Comparison of ENCODE assay signal across 1 mouse cellular context in the genomic region with DNA sequence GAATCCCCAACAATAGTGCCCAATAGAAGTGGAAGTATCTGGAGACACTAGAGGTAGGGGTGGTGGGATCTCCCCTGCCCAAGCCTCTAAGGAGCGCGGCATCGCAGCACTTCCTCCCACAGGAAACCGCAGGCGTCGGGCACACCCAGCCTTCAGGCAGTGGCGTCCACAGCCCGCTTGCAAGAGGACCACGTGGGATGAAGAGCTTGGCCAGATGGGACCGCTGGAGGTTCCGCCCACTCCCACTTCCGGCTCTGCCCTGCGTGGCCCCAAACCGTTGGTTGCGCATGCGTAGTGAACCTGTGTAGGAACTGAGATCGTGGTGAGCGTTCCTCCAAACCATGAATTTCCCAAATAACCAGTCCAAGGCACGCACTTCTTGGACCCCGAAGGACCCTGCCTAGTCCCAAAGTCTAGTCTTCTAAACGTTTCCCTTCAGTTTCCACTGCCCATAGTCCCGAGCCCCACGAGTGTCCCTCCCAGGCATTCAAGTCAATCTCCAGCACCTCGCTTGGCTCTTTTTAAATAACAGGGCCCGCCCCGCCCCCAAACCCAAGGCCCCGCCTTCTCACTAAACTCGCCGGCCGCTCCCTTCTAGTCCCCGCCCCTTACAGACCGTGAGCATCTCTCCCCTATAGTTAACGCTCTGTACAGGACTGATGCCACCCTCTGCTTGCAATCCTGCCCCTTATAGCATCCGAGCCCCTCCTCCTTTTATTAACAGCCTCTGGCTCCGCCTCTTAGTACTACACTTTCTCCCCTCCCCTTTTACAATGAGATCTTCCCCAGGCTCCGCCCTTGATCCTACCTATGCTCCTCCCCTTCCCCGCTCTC.
TF ChIP-seq lines count a peak whose summit lies in the region.

No protein-coding gene starts in this region.

TF ChIP-seq in ES-E14, 5 proteins besides CTCF, POLR2A, EP300 and RAD21 (continued from another document):
- TF ChIP-seq ZC3H11A (IDR thresholded peaks at IDR 0.05; ENCODE audit: borderline replicate concordance, low read depth, low read length) (no peak), ZNF384 (IDR thresholded peaks at IDR 0.05; ENCODE audit: low read depth, low read length) (no peak)
